Mouse (Mus musculus) left cerebral cortex, adult 9 months (tissue): ENCODE results near the gene Gas1.

Source experiments
- DNase-seq, 2 experiments: peaks; one replicate each; pipeline ENCODE4 v3.0.0; 2022; ENCODE audit warnings: low spot score in 2 of 2

The Gas1 gene

GRCm38 (mm10) chr13:60173186-60173585 is 4.0 kb downstream of the Gas1 start:
- no peak for DNase-seq

DNA sequence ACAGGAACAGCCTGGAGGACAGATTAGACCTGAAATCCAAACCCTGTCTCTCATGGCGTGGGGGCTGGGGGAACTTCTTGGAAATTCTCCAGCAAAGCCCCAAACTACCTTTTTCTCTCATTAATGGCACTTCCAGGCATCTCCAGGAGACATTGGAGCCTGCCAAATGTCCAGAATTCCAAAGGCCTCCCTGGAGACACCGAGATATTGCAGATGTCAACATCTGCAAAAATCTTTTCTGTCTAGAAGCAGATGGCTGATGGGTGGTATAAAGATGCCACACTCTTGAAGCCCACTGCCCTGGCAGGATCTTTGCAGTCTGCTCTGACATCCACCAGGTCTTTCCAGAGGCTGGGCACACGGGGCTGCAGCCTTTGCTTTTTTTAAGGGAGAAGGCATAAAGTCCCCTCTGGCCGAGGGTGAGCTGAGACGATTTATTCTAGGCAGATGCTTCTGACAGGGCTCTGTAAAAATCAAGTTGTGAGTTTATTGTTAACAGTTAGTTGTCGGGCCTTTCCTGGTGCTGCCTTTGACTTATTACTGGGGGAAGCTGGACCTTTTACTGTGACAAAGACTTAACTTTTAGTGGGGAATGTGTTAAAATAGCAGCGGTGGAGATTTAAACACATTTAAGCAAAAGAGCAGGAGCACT is 4.7 kb downstream of the Gas1 start:
- no peak for DNase-seq

GRCm38 (mm10) chr13:60171781-60172180 is 5.4 kb downstream of the Gas1 start:
- no peak for DNase-seq

- DNase-seq, result no peak
These were observed 6.1 kb downstream of the Gas1 start for GRCm38 (mm10) chr13:60170898-60171715.

- no peak for DNase-seq
These were observed 8.1 kb downstream of the Gas1 start for GRCm38 (mm10) chr13:60169026-60169425.

GRCm38 (mm10) chr13:60156294-60157126 is 20.7 kb downstream of the Gas1 start:
- DNase-seq, result no peak

- no peak for DNase-seq
These were observed 23.0 kb downstream of the Gas1 start for GRCm38 (mm10) chr13:60154170-60154569.

GRCm38 (mm10) chr13:60148235-60148634 is 28.9 kb downstream of the Gas1 start:
- no peak for DNase-seq

- DNase-seq, result no peak
These were observed 29.3 kb downstream of the Gas1 start for GRCm38 (mm10) chr13:60147857-60148181.

- DNase-seq, result no peak
These were observed 29.9 kb downstream of the Gas1 start for GRCm38 (mm10) chr13:60146994-60147856.

- no peak for DNase-seq
These were observed 30.9 kb downstream of the Gas1 start for GRCm38 (mm10) chr13:60146231-60146630.

- DNase-seq, result no peak
These were observed 40.2 kb downstream of the Gas1 start for GRCm38 (mm10) chr13:60136962-60137361.

GRCm38 (mm10) chr13:60134439-60134799 is 42.7 kb downstream of the Gas1 start:
- DNase-seq, result no peak

DNA sequence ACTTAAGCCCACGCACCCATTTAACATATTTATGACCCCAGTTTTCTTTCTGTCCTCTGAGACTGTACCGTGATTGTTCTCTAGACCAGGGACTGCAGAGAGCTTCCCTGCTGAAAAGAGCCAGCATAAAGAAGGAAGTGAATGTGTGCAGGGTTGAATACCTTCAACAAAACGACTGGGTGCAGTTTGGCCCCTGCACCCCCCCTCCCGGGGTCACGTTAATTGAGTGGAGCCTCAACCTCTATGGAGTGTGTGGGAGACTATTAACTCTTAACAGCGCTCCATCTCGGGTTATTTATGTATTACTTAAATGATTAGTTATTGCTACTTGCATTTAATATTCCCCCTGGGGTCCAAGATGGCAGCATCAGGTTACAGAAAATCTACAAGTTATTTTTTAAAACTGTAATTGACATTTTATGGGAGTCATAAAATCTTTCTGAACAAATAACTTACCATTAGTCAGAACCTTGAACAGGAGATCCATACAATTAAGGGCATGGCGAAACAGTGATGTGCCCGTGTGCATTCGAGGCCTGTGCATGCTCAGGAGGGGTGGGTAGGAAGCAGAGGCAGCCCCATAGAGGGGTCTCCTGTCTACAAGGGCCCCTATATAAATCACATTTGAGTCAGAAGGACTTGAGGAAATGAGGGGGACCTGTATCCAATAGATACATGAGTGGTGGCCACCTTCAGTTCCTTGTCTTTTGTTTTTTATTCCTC is 43.3 kb downstream of the Gas1 start:
- DNase-seq, result no peak

- DNase-seq, result no peak
These were observed 45.4 kb downstream of the Gas1 start for GRCm38 (mm10) chr13:60131771-60132170.

GRCm38 (mm10) chr13:60129541-60129940 is 47.6 kb downstream of the Gas1 start:
- DNase-seq, result no peak

- DNase-seq, result no peak
These were observed 50.8 kb downstream of the Gas1 start for GRCm38 (mm10) chr13:60126338-60126737.

GRCm38 (mm10) chr13:60125501-60126305 is 51.5 kb downstream of the Gas1 start:
- DNase-seq, result no peak

DNA sequence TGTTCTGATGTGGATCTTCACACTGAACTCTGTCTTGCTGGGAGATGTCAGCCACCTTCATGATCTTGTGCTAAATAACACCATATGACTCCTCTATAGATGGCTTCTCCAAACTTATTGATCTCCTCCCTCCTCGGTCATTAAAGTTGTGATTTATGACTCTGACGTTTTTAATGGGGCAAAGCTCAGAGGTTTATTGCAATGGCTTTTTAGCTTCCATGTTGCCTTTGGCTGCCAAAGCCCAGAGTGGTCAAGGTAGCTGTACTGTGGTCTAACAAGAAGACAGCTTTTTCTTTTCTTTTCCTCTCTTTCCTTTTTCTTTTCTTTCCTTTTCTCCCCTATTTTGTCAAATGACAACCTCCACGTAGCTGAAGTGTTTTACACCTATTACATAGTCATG is 52.1 kb downstream of the Gas1 start:
- DNase-seq, result no peak

DNA sequence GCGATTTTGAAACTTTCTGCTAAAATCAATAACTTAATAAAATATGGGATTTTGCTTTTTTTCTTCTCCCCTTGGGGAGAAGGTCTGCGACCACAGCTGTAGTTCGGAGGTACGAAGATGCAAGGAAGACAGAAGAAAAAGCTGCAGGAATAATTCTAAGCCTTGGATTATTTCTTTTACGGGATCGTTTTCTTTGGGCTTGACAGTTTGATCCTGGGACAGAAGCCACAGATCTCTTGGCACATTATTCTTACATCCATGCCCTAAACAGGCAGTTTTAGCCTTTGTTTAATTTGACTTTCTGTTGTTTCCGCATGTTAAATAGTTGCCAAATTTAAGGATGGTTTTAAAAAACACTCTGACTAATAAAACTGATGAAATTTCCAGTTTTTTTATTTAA is 52.7 kb downstream of the Gas1 start:
- no peak for DNase-seq
